Mouse (Mus musculus) G1E-ER4 (cell line): ENCODE data around the gene Gm20696. TPM values are rescaled to one million over a fixed set of nuclear protein-coding genes. Genes with fewer than 3 reads are reported as not detected.

Source experiments
- GATA1 ChIP-seq: IDR thresholded peaks from one replicate; pipeline ENCODE4 v1.8.0; 2012; ENCODE audit warnings: low read length, inconsistent platforms
- polyA plus RNA-seq: library from polyadenylated mRNA; stranded (reverse); fragments of >175 nt; gene quantifications from 2 replicates; pipeline ENCODE4 v1.2.3, GENCODE M21; 2012

Gene Gm20696
- polyA plus RNA-seq, 1 experiment = not detected

GRCm38 (mm10) chr6:99297535-99297934 lies 369.1 kb downstream of the Gm20696 start:
- no peak for TF ChIP-seq GATA1

- no peak for TF ChIP-seq GATA1
These were observed 371.1 kb downstream of the Gm20696 start for GRCm38 (mm10) chr6:99295495-99295894.

GRCm38 (mm10) chr6:99289220-99289619 lies 377.4 kb downstream of the Gm20696 start:
- no peak for TF ChIP-seq GATA1

- TF ChIP-seq GATA1 = no peak
These were observed 381.6 kb downstream of the Gm20696 start for GRCm38 (mm10) chr6:99285026-99285425.

GRCm38 (mm10) chr6:99284019-99284418 lies 382.6 kb downstream of the Gm20696 start:
- no peak for TF ChIP-seq GATA1

- TF ChIP-seq GATA1 = no peak
These were observed 383.5 kb downstream of the Gm20696 start for GRCm38 (mm10) chr6:99282866-99283657.

- no peak for TF ChIP-seq GATA1
These were observed 385.2 kb downstream of the Gm20696 start for GRCm38 (mm10) chr6:99281433-99281832.

GRCm38 (mm10) chr6:99280619-99281018 lies 386.0 kb downstream of the Gm20696 start:
- TF ChIP-seq GATA1 = no peak

GRCm38 (mm10) chr6:99277251-99277650 lies 389.3 kb downstream of the Gm20696 start:
- no peak for TF ChIP-seq GATA1

- no peak for TF ChIP-seq GATA1
These were observed 390.3 kb downstream of the Gm20696 start for GRCm38 (mm10) chr6:99276297-99276653.

GRCm38 (mm10) chr6:99275381-99276296 lies 391.0 kb downstream of the Gm20696 start:
- no peak for TF ChIP-seq GATA1

GRCm38 (mm10) chr6:99274667-99275066 lies 391.9 kb downstream of the Gm20696 start:
- no peak for TF ChIP-seq GATA1

GRCm38 (mm10) chr6:99274222-99274621 lies 392.4 kb downstream of the Gm20696 start:
- no peak for TF ChIP-seq GATA1

GRCm38 (mm10) chr6:99273177-99273576 lies 393.4 kb downstream of the Gm20696 start:
- TF ChIP-seq GATA1 = no peak

- no peak for TF ChIP-seq GATA1
These were observed 394.4 kb downstream of the Gm20696 start for GRCm38 (mm10) chr6:99272174-99272573.

GRCm38 (mm10) chr6:99271741-99272140 lies 394.9 kb downstream of the Gm20696 start:
- no peak for TF ChIP-seq GATA1

GRCm38 (mm10) chr6:99269921-99270320 lies 396.7 kb downstream of the Gm20696 start:
- TF ChIP-seq GATA1 = no peak
